Mouse (Mus musculus) embryonic fibroblast, embryonic 13.5 days (primary cell): ENCODE results near the gene Cmtr1.

ENCODE experiments used
- CTCF ChIP-seq: IDR thresholded peaks from 2 replicates; pipeline ENCODE4 v1.5.1; 2011; ENCODE audit warnings: mild to moderate bottlenecking, control low read depth, low read length, moderate library complexity, borderline replicate concordance; ENCODE audit not compliant: insufficient read depth
- POLR2A ChIP-seq: IDR thresholded peaks from 2 replicates; pipeline ENCODE4 v1.6.1; 2011; ENCODE audit warnings: low read depth, mild to moderate bottlenecking, control low read depth, low read length, moderate library complexity

- TF ChIP-seq CTCF (no peak), POLR2A (no peak)
Measured at GRCm38 (mm10) chr17:29694516-29694915, 34.1 kb downstream of the Cmtr1 start.
